Comparison of ENCODE assay signal across 9 mouse cellular contexts in the genomic region with DNA sequence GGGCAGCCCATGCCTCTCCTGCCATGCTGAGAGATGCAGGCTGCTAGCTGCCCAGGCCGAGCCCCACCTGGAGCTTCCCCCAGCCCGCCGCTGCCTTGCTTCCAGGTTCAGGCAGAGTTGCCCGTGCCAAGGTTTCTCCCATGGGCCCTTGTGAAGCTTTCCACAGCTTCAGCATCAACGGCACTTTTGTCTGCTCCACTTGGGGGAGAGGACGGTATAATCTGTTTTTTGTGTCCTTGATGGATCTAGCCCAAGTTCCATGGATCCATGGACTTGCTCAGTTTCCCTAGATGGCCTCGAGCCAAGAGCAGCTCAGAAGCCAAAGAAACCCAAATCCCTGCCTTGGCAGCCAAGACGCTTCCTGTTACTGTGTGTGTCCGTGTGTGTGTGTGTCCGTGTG. TPM values are rescaled to one million over a fixed set of nuclear protein-coding genes. Genes with fewer than 3 reads are reported as not detected.
DNase-seq lines count a peak whose midpoint lies in the region; ATAC-seq lines count a peak whose summit lies in the region.
"Had no signal": no experiment of that assay in that cellular context is flagged by ENCODE, and none has a peak within 500 bp of the region (broad histone marks: within the 10 kb centered on the region; RNA-seq: fewer than 3 reads in every experiment).

No protein-coding gene starts in this region.

- H3K4me3 ChIP-seq in kidney, embryonic 16.5 days (ENCODE audit: low read length) = no peak overlapping the region
- H3K4me3 ChIP-seq: stomach, embryonic 15.5 days had no signal

- no peak overlapping the region for H3K4me2 ChIP-seq in kidney, embryonic 16.5 days (replicated peaks; ENCODE audit: low read depth, low read length)
- H3K4me2 ChIP-seq: stomach, embryonic 15.5 days had no signal

- no peak overlapping the region for H3K27ac ChIP-seq in kidney, embryonic 16.5 days (ENCODE audit: low read length)
- H3K27ac ChIP-seq: stomach, embryonic 15.5 days had no signal

- peaks cover 11% of the 10 kb centered on the region; the same call in 1 of the 2 replicates for H3K4me1 ChIP-seq in kidney, embryonic 16.5 days (ENCODE audit: insufficient read depth, low read length)

- H3K27me3 ChIP-seq in kidney, embryonic 16.5 days (ENCODE audit: insufficient read depth, low read length) = no peaks in the 10 kb centered on the region
- H3K27me3 ChIP-seq: stomach, embryonic 15.5 days had no signal

- H3K9me3 ChIP-seq in kidney, embryonic 16.5 days (ENCODE audit: low read length) = no peaks in the 10 kb centered on the region
- H3K9me3 ChIP-seq: stomach, embryonic 15.5 days had no signal

- H3K9ac ChIP-seq in kidney, embryonic 16.5 days (replicated peaks; ENCODE audit: low read length) = no peak overlapping the region
- H3K9ac ChIP-seq: stomach, embryonic 15.5 days had no signal

- no peak for ATAC-seq in kidney, embryonic 16.5 days (ENCODE audit: low FRiP score, low TSS enrichment)

- 78% methylated on average over 10 of the region's 10 CpGs for WGBS in kidney, embryonic 16.5 days

- H3K36me3 ChIP-seq in kidney, embryonic 16.5 days (ENCODE audit: insufficient read depth, low read length) = no peaks in the 10 kb centered on the region
- H3K36me3 ChIP-seq: stomach, embryonic 15.5 days had no signal

- peak; percentile 11 for DNase-seq in adrenal gland, postnatal 10 days
- no peak for DNase-seq in adrenal gland, postnatal 14 days
- DNase-seq in kidney, adult 18-20 months = peak; percentile 5
- peak; percentile 57 to 68 for DNase-seq in right cerebral cortex, postnatal 10 days (ENCODE audit: low spot score in 2 of 2)
- DNase-seq in right cerebral cortex, adult 2 months (ENCODE audit: low spot score in 2 of 2) = no peak
- peak; percentile 60 for DNase-seq in testis, postnatal 14 days (ENCODE audit: low spot score)
- DNase-seq in frontal cortex, postnatal 10 days (ENCODE audit: low spot score in 2 of 2) = no peak

RNA-seq across cellular contexts. Expression of a gene that starts 33.8 kb away (rescaled TPM):
- total RNA-seq in adrenal gland, postnatal 10 days (2021) = 10 to 100 TPM; 78.7 to 84.8 TPM
- total RNA-seq in adrenal gland, postnatal 14 days (2021) = 87.1 and 95.0 TPM in 2 replicates
- polyA plus RNA-seq in kidney, embryonic 16.5 days (2015; fragmentation: Nextera tagmentation; extraction: Ambion mirVana) = 178 and 180 TPM in 2 replicates

RNA-seq across cellular contexts. Expression of a gene that starts 34.7 kb away (rescaled TPM):
- total RNA-seq in adrenal gland, postnatal 10 days (2021) = 10 to 100 TPM; 25.0 to 33.7 TPM
- 30.1 and 30.3 TPM in 2 replicates for total RNA-seq in adrenal gland, postnatal 14 days (2021)
- polyA plus RNA-seq in kidney, embryonic 16.5 days (2015; fragmentation: Nextera tagmentation; extraction: Ambion mirVana) = 20.1 and 24.7 TPM in 2 replicates

RNA-seq across cellular contexts. Expression of a gene that starts 42.5 kb away (rescaled TPM):
- total RNA-seq in adrenal gland, postnatal 10 days (2021) = 10 to 100 TPM; 28.3 to 40.3 TPM
- 25.8 and 34.1 TPM in 2 replicates for total RNA-seq in adrenal gland, postnatal 14 days (2021)
- 21.5 and 23.0 TPM in 2 replicates for polyA plus RNA-seq in kidney, embryonic 16.5 days (2015; fragmentation: Nextera tagmentation; extraction: Ambion mirVana)

Comparison
In these comparisons a context has a peak if more than half of its experiments do, and no peak if none do; other contexts are left out.
1. DNase-seq: peak in adrenal gland, postnatal 10 days (single experiment), kidney, adult 18-20 months (single experiment), right cerebral cortex, postnatal 10 days (2 of 2) and testis, postnatal 14 days (single experiment); none in adrenal gland, postnatal 14 days (single experiment), right cerebral cortex, adult 2 months (0 of 2) and frontal cortex, postnatal 10 days (0 of 2).